Mouse (Mus musculus): Measurements from ENCODE around the gene Ormdl3. TPM values are rescaled to one million over a fixed set of nuclear protein-coding genes. Genes with fewer than 3 reads are reported as not detected.
"Not testable (repeated sequence)": the region's sequence is repeated elsewhere in the genome, so short reads cannot be mapped to it uniquely, and the experiment has no call there.

Gene Ormdl3
- polyA plus RNA-seq, 1 experiment from 2014 or later = 65.1 TPM

DNA sequence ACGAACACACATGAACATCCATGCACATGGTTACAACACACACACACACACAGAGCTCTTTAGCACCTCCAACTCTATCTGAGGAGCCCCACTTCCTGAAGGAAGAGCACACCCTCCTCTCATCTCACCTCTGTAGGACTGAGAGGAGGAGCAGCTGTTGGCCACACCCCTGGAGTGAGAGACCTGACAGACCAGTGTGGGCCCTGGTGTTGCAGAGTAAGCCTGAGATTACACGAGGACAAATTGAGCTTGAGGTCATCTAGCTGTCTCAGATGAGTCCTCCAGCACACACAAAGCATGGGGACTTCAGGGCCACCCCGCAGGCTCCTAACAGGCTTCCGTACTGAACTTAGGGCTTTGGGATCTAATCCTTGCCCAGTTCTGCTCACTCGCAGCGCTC is 17.7 kb upstream of the Ormdl3 start:
- H3K4me1 ChIP-seq (ENCODE audit: control insufficient read depth, insufficient read depth, low read length) = peaks cover 16% of the 10 kb centered on the region
- H3K4me3 ChIP-seq (ENCODE audit: low read length); H3K9me3 ChIP-seq (replicated peaks; ENCODE audit: control insufficient read depth, low read length); H3K9ac ChIP-seq (ENCODE audit: low read length); H3K27ac ChIP-seq (ENCODE audit: low read length); H3K4me2 ChIP-seq (ENCODE audit: low read depth, low read length); ATAC-seq (replicated peaks; ENCODE audit: extremely low read depth, insufficient read depth, low FRiP score); H3K36me3 ChIP-seq (ENCODE audit: control insufficient read depth, insufficient read depth); H3K27me3 ChIP-seq (ENCODE audit: control insufficient read depth, insufficient read depth, low read length): not testable (repeated sequence)
- WGBS = 59% methylated on average over 6 of the region's 6 CpGs

GRCm38 (mm10) chr11:98603953-98604352 is 16.8 kb upstream of the Ormdl3 start:
- Histone ChIP-seq H3K4me1 (ENCODE audit: control insufficient read depth, insufficient read depth, low read length) (peaks cover 17% of the 10 kb centered on the region), H3K27ac (ENCODE audit: low read length) (no peak overlapping the region), H3K9ac (ENCODE audit: low read length) (no peak overlapping the region), H3K9me3 (replicated peaks; ENCODE audit: control insufficient read depth, low read length) (no peaks in the 10 kb centered on the region), H3K27me3 (ENCODE audit: control insufficient read depth, insufficient read depth, low read length) (peaks cover 7% of the 10 kb centered on the region), H3K36me3 (ENCODE audit: control insufficient read depth, insufficient read depth) (no peaks in the 10 kb centered on the region), H3K4me2 (ENCODE audit: low read depth, low read length) (no peak overlapping the region), H3K4me3 (ENCODE audit: low read length) (no peak overlapping the region)
- 75% methylated on average over 2 of the region's 2 CpGs for WGBS
- ATAC-seq (replicated peaks; ENCODE audit: extremely low read depth, insufficient read depth, low FRiP score) = no peak

DNA sequence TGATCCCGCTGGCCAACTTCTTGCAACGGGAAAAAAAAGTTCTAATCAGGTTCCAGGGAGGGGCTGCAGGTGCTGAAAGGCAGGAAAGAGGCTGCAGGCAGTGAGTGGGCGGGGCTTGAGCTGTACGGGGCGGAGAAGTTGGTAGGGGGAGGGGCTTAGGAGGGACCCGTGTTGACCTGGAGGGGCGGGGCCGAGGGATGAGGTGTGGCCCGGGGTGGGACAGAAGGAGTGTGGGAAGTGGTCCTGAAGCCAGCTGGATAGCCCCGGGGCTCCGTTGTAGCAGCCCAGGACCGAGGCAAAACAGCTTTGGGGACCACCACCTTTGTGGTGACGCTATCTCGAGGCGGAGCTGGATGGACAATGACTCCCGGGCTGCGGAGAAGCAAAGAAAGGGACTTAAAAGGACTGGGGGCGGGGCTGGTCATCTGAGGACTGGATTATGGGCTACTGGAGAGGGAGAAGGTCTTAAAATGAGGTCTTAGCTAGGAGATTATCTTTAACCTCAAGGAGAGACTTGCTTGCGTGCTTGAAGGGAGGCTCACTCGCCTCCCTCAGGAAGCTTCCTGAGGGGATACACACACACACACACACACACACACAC is 15.0 kb upstream of the Ormdl3 start:
- Histone ChIP-seq H3K4me2 (ENCODE audit: low read depth, low read length) (peak overlapping the region; percentile 63), H3K9me3 (replicated peaks; ENCODE audit: control insufficient read depth, low read length) (no peaks in the 10 kb centered on the region), H3K4me3 (ENCODE audit: low read length) (peak overlapping the region; percentile 39), H3K4me1 (ENCODE audit: control insufficient read depth, insufficient read depth, low read length) (peaks cover 21% of the 10 kb centered on the region), H3K27ac (ENCODE audit: low read length) (no peak overlapping the region), H3K36me3 (ENCODE audit: control insufficient read depth, insufficient read depth) (no peaks in the 10 kb centered on the region), H3K9ac (ENCODE audit: low read length) (peak overlapping the region; percentile 41; the same call in 1 of the 2 replicates), H3K27me3 (ENCODE audit: control insufficient read depth, insufficient read depth, low read length) (peaks cover 14% of the 10 kb centered on the region)
- 1% methylated on average over 20 of the region's 20 CpGs for WGBS
- 0 out of 2 replicates have a peak, but pooled peaks have one; percentile 46 for ATAC-seq (replicated peaks; ENCODE audit: extremely low read depth, insufficient read depth, low FRiP score)

DNA sequence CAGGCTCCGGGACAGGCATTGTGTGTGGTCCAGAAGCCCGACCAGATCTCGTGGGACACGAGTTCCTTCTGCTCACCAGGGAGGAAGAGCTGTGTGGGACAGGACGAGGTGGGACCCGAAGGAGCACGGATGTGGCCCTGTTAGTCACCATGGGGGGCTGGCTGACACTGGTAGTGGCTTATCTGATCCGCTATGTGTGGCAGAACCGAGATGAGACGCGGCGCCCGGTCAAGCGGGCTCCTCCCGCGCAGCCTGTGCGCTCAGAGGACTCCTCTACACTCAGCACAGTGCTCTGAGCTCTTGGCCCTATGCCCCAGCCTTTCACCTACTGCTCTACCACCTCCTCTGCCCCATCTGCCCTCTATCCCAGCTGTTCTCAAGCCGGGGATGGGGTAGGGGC is 12.1 kb upstream of the Ormdl3 start:
- 23% methylated on average over 18 of the region's 18 CpGs for WGBS
- H3K27ac ChIP-seq (ENCODE audit: low read length) = no peak overlapping the region
- peak overlapping the region; percentile 2; the same call in 1 of the 2 replicates for H3K4me2 ChIP-seq (ENCODE audit: low read depth, low read length)
- H3K9ac ChIP-seq (ENCODE audit: low read length) = peak overlapping the region; percentile 38; the same call in 1 of the 2 replicates
- peaks cover 14% of the 10 kb centered on the region for H3K27me3 ChIP-seq (ENCODE audit: control insufficient read depth, insufficient read depth, low read length)
- H3K4me3 ChIP-seq (ENCODE audit: low read length) = no peak overlapping the region
- H3K9me3 ChIP-seq (replicated peaks; ENCODE audit: control insufficient read depth, low read length) = no peaks in the 10 kb centered on the region
- no peaks in the 10 kb centered on the region for H3K36me3 ChIP-seq (ENCODE audit: control insufficient read depth, insufficient read depth)
- ATAC-seq (replicated peaks; ENCODE audit: extremely low read depth, insufficient read depth, low FRiP score) = no peak
- H3K4me1 ChIP-seq (ENCODE audit: control insufficient read depth, insufficient read depth, low read length) = peaks cover 21% of the 10 kb centered on the region

- Histone ChIP-seq H3K4me2 (ENCODE audit: low read depth, low read length) (peak overlapping the region; percentile 2; the same call in 1 of the 2 replicates), H3K4me3 (ENCODE audit: low read length) (no peak overlapping the region), H3K9me3 (replicated peaks; ENCODE audit: control insufficient read depth, low read length) (no peaks in the 10 kb centered on the region), H3K36me3 (ENCODE audit: control insufficient read depth, insufficient read depth) (no peaks in the 10 kb centered on the region), H3K4me1 (ENCODE audit: control insufficient read depth, insufficient read depth, low read length) (peaks cover 21% of the 10 kb centered on the region), H3K9ac (ENCODE audit: low read length) (peak overlapping the region; percentile 38; the same call in 1 of the 2 replicates), H3K27ac (ENCODE audit: low read length) (no peak overlapping the region), H3K27me3 (ENCODE audit: control insufficient read depth, insufficient read depth, low read length) (peaks cover 14% of the 10 kb centered on the region)
- no peak for ATAC-seq (replicated peaks; ENCODE audit: extremely low read depth, insufficient read depth, low FRiP score)
- 58% methylated on average over 18 of the region's 18 CpGs for WGBS
These were observed 11.7 kb upstream of the Ormdl3 start for GRCm38 (mm10) chr11:98598851-98599290.

GRCm38 (mm10) chr11:98597991-98598390 is 10.8 kb upstream of the Ormdl3 start, which contains the start of gene Lrrc3c:
TSS of gene Lrrc3c (plus strand) at chr11:98598291.
- peak within 1 kb of the TSS; percentile 2; the same call in 1 of the 2 replicates for H3K4me2 ChIP-seq (ENCODE audit: low read depth, low read length)
- no peak for ATAC-seq (replicated peaks; ENCODE audit: extremely low read depth, insufficient read depth, low FRiP score)
- peak within 1 kb of the TSS; percentile 38; the same call in 1 of the 2 replicates for H3K9ac ChIP-seq (ENCODE audit: low read length)
- H3K9me3 ChIP-seq (replicated peaks; ENCODE audit: control insufficient read depth, low read length) = no peaks in the 10 kb centered on the region
- H3K27me3 ChIP-seq (ENCODE audit: control insufficient read depth, insufficient read depth, low read length) = peaks cover 14% of the 10 kb centered on the region
- no peaks in the 10 kb centered on the region for H3K36me3 ChIP-seq (ENCODE audit: control insufficient read depth, insufficient read depth)
- peaks cover 21% of the 10 kb centered on the region for H3K4me1 ChIP-seq (ENCODE audit: control insufficient read depth, insufficient read depth, low read length)
- WGBS = 85% methylated on average over 8 of the region's 8 CpGs
- no peak within 1 kb of the TSS for H3K27ac ChIP-seq (ENCODE audit: low read length)
- H3K4me3 ChIP-seq (ENCODE audit: low read length) = no peak within 1 kb of the TSS

GRCm38 (mm10) chr11:98597363-98597762 is 10.2 kb upstream of the Ormdl3 start:
- Histone ChIP-seq H3K9ac (ENCODE audit: low read length) (no peak overlapping the region), H3K4me3 (ENCODE audit: low read length) (no peak overlapping the region), H3K36me3 (ENCODE audit: control insufficient read depth, insufficient read depth) (no peaks in the 10 kb centered on the region), H3K9me3 (replicated peaks; ENCODE audit: control insufficient read depth, low read length) (no peaks in the 10 kb centered on the region), H3K27ac (ENCODE audit: low read length) (no peak overlapping the region), H3K27me3 (ENCODE audit: control insufficient read depth, insufficient read depth, low read length) (peaks cover 14% of the 10 kb centered on the region), H3K4me2 (ENCODE audit: low read depth, low read length) (no peak overlapping the region), H3K4me1 (ENCODE audit: control insufficient read depth, insufficient read depth, low read length) (peaks cover 20% of the 10 kb centered on the region)
- peak; percentile 75; the same call in 1 of the 2 replicates for ATAC-seq (replicated peaks; ENCODE audit: extremely low read depth, insufficient read depth, low FRiP score)
- 25% methylated on average over 6 of the region's 6 CpGs for WGBS

DNA sequence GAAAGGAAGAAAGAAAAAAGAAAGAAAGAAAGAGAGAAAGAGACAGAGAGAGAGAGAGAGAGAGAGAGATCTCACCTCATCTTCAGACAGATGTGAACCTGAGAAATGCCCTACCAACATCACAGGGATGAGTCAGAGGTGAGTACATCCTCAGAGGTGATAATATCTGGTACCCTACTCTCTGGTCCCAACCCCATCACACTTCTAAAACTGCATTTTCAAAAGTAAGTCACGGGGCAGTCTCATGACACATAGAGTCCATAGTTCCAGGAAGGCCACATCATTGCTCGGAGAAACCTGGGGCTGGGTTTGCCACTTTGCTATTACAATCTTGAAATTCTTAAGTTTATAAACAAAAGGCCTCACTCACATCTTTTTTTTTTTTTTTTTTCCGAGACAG is 8.8 kb upstream of the Ormdl3 start:
- ATAC-seq (replicated peaks; ENCODE audit: extremely low read depth, insufficient read depth, low FRiP score) = no peak
- Histone ChIP-seq H3K4me1 (ENCODE audit: control insufficient read depth, insufficient read depth, low read length) (peaks cover 10% of the 10 kb centered on the region), H3K36me3 (ENCODE audit: control insufficient read depth, insufficient read depth) (no peaks in the 10 kb centered on the region), H3K9me3 (replicated peaks; ENCODE audit: control insufficient read depth, low read length) (no peaks in the 10 kb centered on the region), H3K27me3 (ENCODE audit: control insufficient read depth, insufficient read depth, low read length) (peaks cover 14% of the 10 kb centered on the region), H3K27ac (ENCODE audit: low read length) (no peak overlapping the region), H3K9ac (ENCODE audit: low read length) (no peak overlapping the region), H3K4me2 (ENCODE audit: low read depth, low read length) (no peak overlapping the region), H3K4me3 (ENCODE audit: low read length) (no peak overlapping the region)
- 87% methylated on average over 3 of the region's 3 CpGs for whole genome bisulfite sequencing

- H3K27me3 ChIP-seq (ENCODE audit: control insufficient read depth, insufficient read depth, low read length) = peaks cover 14% of the 10 kb centered on the region
- H3K9me3 ChIP-seq (replicated peaks; ENCODE audit: control insufficient read depth, low read length) = no peaks in the 10 kb centered on the region
- H3K4me1 ChIP-seq (ENCODE audit: control insufficient read depth, insufficient read depth, low read length) = peaks cover 10% of the 10 kb centered on the region
- no peak overlapping the region for H3K27ac ChIP-seq (ENCODE audit: low read length)
- WGBS = 71% methylated on average over 10 of the region's 10 CpGs
- no peaks in the 10 kb centered on the region for H3K36me3 ChIP-seq (ENCODE audit: control insufficient read depth, insufficient read depth)
- no peak for ATAC-seq (replicated peaks; ENCODE audit: extremely low read depth, insufficient read depth, low FRiP score)
- H3K4me2 ChIP-seq (ENCODE audit: low read depth, low read length) = no peak overlapping the region
- H3K4me3 ChIP-seq (ENCODE audit: low read length) = no peak overlapping the region
- no peak overlapping the region for H3K9ac ChIP-seq (ENCODE audit: low read length)
These were observed 8.3 kb upstream of the Ormdl3 start for GRCm38 (mm10) chr11:98595473-98595872.
